In genomic region chr2:44017405-44018026, GRCm38 (mm10) we compare ENCODE assay signal across 14 mouse cellular contexts.
DNase-seq lines count a peak whose midpoint lies in the region; ATAC-seq and TF ChIP-seq lines count a peak whose summit lies in the region.
"Had no signal": no experiment of that assay in that cellular context is flagged by ENCODE, and none has a peak within 500 bp of the region (broad histone marks: within the 10 kb centered on the region; RNA-seq: fewer than 3 reads in every experiment).

No protein-coding gene starts in this region.

- no peaks in the 10 kb centered on the region for H3K9me3 ChIP-seq in hindbrain, postnatal 0 days (ENCODE audit: low read length)
- H3K9me3 ChIP-seq: lung, embryonic 15.5 days had no signal

- H3K36me3 ChIP-seq in hindbrain, postnatal 0 days (ENCODE audit: insufficient read depth, low read length), result no peaks in the 10 kb centered on the region
- H3K36me3 ChIP-seq: lung, embryonic 15.5 days had no signal

- H3K4me1 ChIP-seq in hindbrain, postnatal 0 days (ENCODE audit: insufficient read depth, low read length), result no peaks in the 10 kb centered on the region
- H3K4me1 ChIP-seq in lung, adult 2 months (ENCODE audit: control insufficient read depth, insufficient read depth, low read length), result no peaks in the 10 kb centered on the region
- H3K4me1 ChIP-seq: lung, embryonic 15.5 days had no signal

- intact Hi-C loops in left cerebral cortex, postnatal 4 days (cut with DNase I), result no loop called here
- intact Hi-C loops in left cerebral cortex, postnatal 36 days (cut with DNase I), result no loop called here

- 52% methylated on average over 14 of the region's 14 CpGs for WGBS in hindbrain, postnatal 0 days
- 92% methylated on average over 14 of the region's 14 CpGs for WGBS in lung, adult 2 months

- peak; percentile 45 for DNase-seq in left cerebral cortex, postnatal 4 days
- no peak for DNase-seq in left cerebral cortex, postnatal 36 days (ENCODE audit: low spot score in 2 of 2)
- DNase-seq in cerebellum, postnatal 25 days, result peak; percentile 72 to 77
- peak; percentile 62 for DNase-seq in hindbrain, postnatal 0 days (ENCODE audit: low spot score)
- DNase-seq in retina, postnatal 1 day, result peak; percentile 59
- DNase-seq in thymus, postnatal 36 days, result no peak
- DNase-seq in Muller cell, postnatal 12 days (ENCODE audit: inconsistent ontology term), result no peak
- DNase-seq in lung, adult 2 months, result no peak
- DNase-seq: heart, adult 11 months; heart, postnatal 10 days; kidney, adult 2 months; thymus, postnatal 25 days had no signal

- TF ChIP-seq POLR2A in lung, adult 2 months (IDR thresholded peaks at IDR 0.05; ENCODE audit: borderline replicate concordance, extremely low read depth, low read depth, low read length), result no peak

- no peak overlapping the region for H3K4me3 ChIP-seq in hindbrain, postnatal 0 days (ENCODE audit: low read length)
- H3K4me3 ChIP-seq in lung, adult 2 months (replicated peaks; ENCODE audit: extremely low read depth, low read depth, low read length), result no peak overlapping the region
- H3K4me3 ChIP-seq: lung, embryonic 15.5 days had no signal

- no peaks in the 10 kb centered on the region for H3K27me3 ChIP-seq in hindbrain, postnatal 0 days (ENCODE audit: insufficient read depth, low read length)

- no peak overlapping the region for H3K27ac ChIP-seq in hindbrain, postnatal 0 days
- H3K27ac ChIP-seq: lung, embryonic 15.5 days had no signal

- H3K4me2 ChIP-seq in hindbrain, postnatal 0 days (ENCODE audit: low read depth, low read length), result no peak overlapping the region
- H3K4me2 ChIP-seq: lung, embryonic 15.5 days had no signal

- TF ChIP-seq CTCF in hindbrain, postnatal 0 days (IDR thresholded peaks at IDR 0.05; ENCODE audit: low read depth), result no peak
- no peak for TF ChIP-seq CTCF in lung, adult 2 months (IDR thresholded peaks at IDR 0.05; ENCODE audit: insufficient read depth, low read length)

- ATAC-seq in hindbrain, postnatal 0 days, result peak; percentile 84
- ATAC-seq: activated CD4-positive, CD25-positive, alpha-beta regulatory T cell, adult 4 months had no signal

- H3K9ac ChIP-seq in hindbrain, postnatal 0 days (replicated peaks; ENCODE audit: low read length), result no peak overlapping the region
- H3K9ac ChIP-seq: lung, embryonic 15.5 days had no signal

Comparison
In these comparisons a context has a peak if more than half of its experiments do, and no peak if none do; other contexts are left out.
1. DNase-seq: peak in left cerebral cortex, postnatal 4 days (single experiment), cerebellum, postnatal 25 days (2 of 2), hindbrain, postnatal 0 days (single experiment) and retina, postnatal 1 day (single experiment); none in left cerebral cortex, postnatal 36 days (0 of 2), thymus, postnatal 36 days (0 of 2), Muller cell, postnatal 12 days (single experiment) and lung, adult 2 months (single experiment).